Mouse (Mus musculus): ENCODE data around the gene Sbk3. TPM values are rescaled to one million over a fixed set of nuclear protein-coding genes. Genes with fewer than 3 reads are reported as not detected.

The Sbk3 gene
- total RNA-seq, 1 experiment from 2014 or later = not detected

GRCm38 (mm10) chr7:4947855-4948254 is 23.1 kb downstream of the Sbk3 start:
- no peak for ATAC-seq (replicated peaks in 1 of 2; ENCODE audit: insufficient read depth in 1 of 2, low FRiP score in 2 of 2, low TSS enrichment in 1 of 2, low read depth in 1 of 2, poor library complexity in 2 of 2, severe bottlenecking in 2 of 2)

- ATAC-seq (replicated peaks in 1 of 2; ENCODE audit: insufficient read depth in 1 of 2, low FRiP score in 2 of 2, low TSS enrichment in 1 of 2, low read depth in 1 of 2, poor library complexity in 2 of 2, severe bottlenecking in 2 of 2) = peak; percentile 90 to 92
Measured at GRCm38 (mm10) chr7:4943223-4943815, 27.6 kb downstream of the Sbk3 start.

- no peak for ATAC-seq (replicated peaks in 1 of 2; ENCODE audit: insufficient read depth in 1 of 2, low FRiP score in 2 of 2, low TSS enrichment in 1 of 2, low read depth in 1 of 2, poor library complexity in 2 of 2, severe bottlenecking in 2 of 2)
Measured at GRCm38 (mm10) chr7:4942673-4943072, 28.3 kb downstream of the Sbk3 start.

GRCm38 (mm10) chr7:4940068-4940479 is 30.9 kb downstream of the Sbk3 start:
- peak; percentile 46 to 61 for ATAC-seq (replicated peaks in 1 of 2; ENCODE audit: insufficient read depth in 1 of 2, low FRiP score in 2 of 2, low TSS enrichment in 1 of 2, low read depth in 1 of 2, poor library complexity in 2 of 2, severe bottlenecking in 2 of 2)

- peak; percentile 43 to 61; a peak in 2 of 4 replicates for ATAC-seq (replicated peaks in 1 of 2; ENCODE audit: insufficient read depth in 1 of 2, low FRiP score in 2 of 2, low TSS enrichment in 1 of 2, low read depth in 1 of 2, poor library complexity in 2 of 2, severe bottlenecking in 2 of 2)
Measured at GRCm38 (mm10) chr7:4938456-4938855, 32.5 kb downstream of the Sbk3 start.

GRCm38 (mm10) chr7:4937392-4937791 is 33.6 kb downstream of the Sbk3 start:
- no peak for ATAC-seq (replicated peaks in 1 of 2; ENCODE audit: insufficient read depth in 1 of 2, low FRiP score in 2 of 2, low TSS enrichment in 1 of 2, low read depth in 1 of 2, poor library complexity in 2 of 2, severe bottlenecking in 2 of 2)

GRCm38 (mm10) chr7:4936832-4937231 is 34.1 kb downstream of the Sbk3 start:
- no peak for ATAC-seq (replicated peaks in 1 of 2; ENCODE audit: insufficient read depth in 1 of 2, low FRiP score in 2 of 2, low TSS enrichment in 1 of 2, low read depth in 1 of 2, poor library complexity in 2 of 2, severe bottlenecking in 2 of 2)

GRCm38 (mm10) chr7:4934160-4934914 is 36.6 kb downstream of the Sbk3 start:
- no peak for ATAC-seq (replicated peaks in 1 of 2; ENCODE audit: insufficient read depth in 1 of 2, low FRiP score in 2 of 2, low TSS enrichment in 1 of 2, low read depth in 1 of 2, poor library complexity in 2 of 2, severe bottlenecking in 2 of 2)

- no peak for ATAC-seq (replicated peaks in 1 of 2; ENCODE audit: insufficient read depth in 1 of 2, low FRiP score in 2 of 2, low TSS enrichment in 1 of 2, low read depth in 1 of 2, poor library complexity in 2 of 2, severe bottlenecking in 2 of 2)
Measured at GRCm38 (mm10) chr7:4933103-4933502, 37.9 kb downstream of the Sbk3 start.

GRCm38 (mm10) chr7:4928323-4928722 is 42.6 kb downstream of the Sbk3 start:
- ATAC-seq (replicated peaks in 1 of 2; ENCODE audit: insufficient read depth in 1 of 2, low FRiP score in 2 of 2, low TSS enrichment in 1 of 2, low read depth in 1 of 2, poor library complexity in 2 of 2, severe bottlenecking in 2 of 2) = no peak

- ATAC-seq (replicated peaks in 1 of 2; ENCODE audit: insufficient read depth in 1 of 2, low FRiP score in 2 of 2, low TSS enrichment in 1 of 2, low read depth in 1 of 2, poor library complexity in 2 of 2, severe bottlenecking in 2 of 2) = no peak
Measured at GRCm38 (mm10) chr7:4927711-4928110, 43.3 kb downstream of the Sbk3 start.

GRCm38 (mm10) chr7:4926849-4927248 is 44.1 kb downstream of the Sbk3 start:
- ATAC-seq (replicated peaks in 1 of 2; ENCODE audit: insufficient read depth in 1 of 2, low FRiP score in 2 of 2, low TSS enrichment in 1 of 2, low read depth in 1 of 2, poor library complexity in 2 of 2, severe bottlenecking in 2 of 2) = no peak

- ATAC-seq (replicated peaks in 1 of 2; ENCODE audit: insufficient read depth in 1 of 2, low FRiP score in 2 of 2, low TSS enrichment in 1 of 2, low read depth in 1 of 2, poor library complexity in 2 of 2, severe bottlenecking in 2 of 2) = no peak
Measured at GRCm38 (mm10) chr7:4925441-4926381, 45.3 kb downstream of the Sbk3 start, which contains the start of gene Ssc5d. TSS of gene Ssc5d (plus strand) at chr7:4925785.

- no peak for ATAC-seq (replicated peaks in 1 of 2; ENCODE audit: insufficient read depth in 1 of 2, low FRiP score in 2 of 2, low TSS enrichment in 1 of 2, low read depth in 1 of 2, poor library complexity in 2 of 2, severe bottlenecking in 2 of 2)
Measured at GRCm38 (mm10) chr7:4924891-4925301, 46.1 kb downstream of the Sbk3 start.

GRCm38 (mm10) chr7:4924483-4924882 is 46.5 kb downstream of the Sbk3 start:
- ATAC-seq (replicated peaks in 1 of 2; ENCODE audit: insufficient read depth in 1 of 2, low FRiP score in 2 of 2, low TSS enrichment in 1 of 2, low read depth in 1 of 2, poor library complexity in 2 of 2, severe bottlenecking in 2 of 2) = no peak

- peak; percentile 47 to 56; a peak in 3 of 4 replicates for ATAC-seq (replicated peaks in 1 of 2; ENCODE audit: insufficient read depth in 1 of 2, low FRiP score in 2 of 2, low TSS enrichment in 1 of 2, low read depth in 1 of 2, poor library complexity in 2 of 2, severe bottlenecking in 2 of 2)
Measured at GRCm38 (mm10) chr7:4923586-4924364, 47.2 kb downstream of the Sbk3 start.

GRCm38 (mm10) chr7:4922931-4923565 is 47.9 kb downstream of the Sbk3 start:
- ATAC-seq (replicated peaks in 1 of 2; ENCODE audit: insufficient read depth in 1 of 2, low FRiP score in 2 of 2, low TSS enrichment in 1 of 2, low read depth in 1 of 2, poor library complexity in 2 of 2, severe bottlenecking in 2 of 2) = no peak

All from hematopoietic stem cell, adult 5-6 weeks (primary cell).